Mouse (Mus musculus): ENCODE data around the gene Lcn9. TPM values are rescaled to one million over a fixed set of nuclear protein-coding genes. Genes with fewer than 3 reads are reported as not detected.

The Lcn9 gene
- not detected in 2 replicates for total RNA-seq (2012; rRNA removed)

- H3K36me3 ChIP-seq (ENCODE audit: control insufficient read depth, insufficient read depth, low read length, poor library complexity, severe bottlenecking) = no peaks in the 10 kb centered on the region
- no peak within 1 kb of the TSS for H3K27ac ChIP-seq (ENCODE audit: insufficient read depth, low read depth, low read length, poor library complexity, severe bottlenecking)
- no peak within 1 kb of the TSS for H3K9ac ChIP-seq (ENCODE audit: insufficient read depth, low read depth, low read length, poor library complexity, severe bottlenecking)
- no peak within 1 kb of the TSS for H3K4me3 ChIP-seq (ENCODE audit: insufficient read depth in 1 of 2, low read depth in 1 of 2, low read length in 2 of 2, poor library complexity in 1 of 2, severe bottlenecking in 1 of 2)
- in situ Hi-C loops (cut with MboI; ENCODE audit: low sequenced_read_pairs in 2 of 2, unreplicated experiment in 2 of 2) = no loop called here
- H3K9me3 ChIP-seq (ENCODE audit: control insufficient read depth, insufficient read depth, low read depth, low read length) = no peaks in the 10 kb centered on the region
- DNase-seq (ENCODE audit: low read depth, low spot score) = no peak
- no peaks in the 10 kb centered on the region for H3K4me1 ChIP-seq (ENCODE audit: control insufficient read depth in 2 of 2, insufficient read depth in 2 of 2, low read length in 2 of 2, poor library complexity in 1 of 2)
- TF ChIP-seq ZNF384 (IDR thresholded peaks at IDR 0.05; ENCODE audit: low read depth, low read length) (no peak), CHD2 (IDR thresholded peaks at IDR 0.05; ENCODE audit: low read depth, low read length) (no peak), ZC3H11A (IDR thresholded peaks at IDR 0.05; ENCODE audit: borderline replicate concordance, low read depth, low read length) (no peak), MAFK (IDR thresholded peaks at IDR 0.05; ENCODE audit: insufficient read depth, low read depth, low read length) (no peak), HCFC1 (IDR thresholded peaks at IDR 0.05; ENCODE audit: borderline replicate concordance, insufficient read depth, low read length) (no peak)
Measured at GRCm38 (mm10) chr2:25822806-25823205, at the start of gene Lcn9. Lcn9 (plus strand) TSS chr2:25823153.

GRCm38 (mm10) chr2:25773507-25773906 lies 49.4 kb upstream of the Lcn9 start:
- DNase-seq (ENCODE audit: low read depth, low spot score) = no peak
- H3K9me3 ChIP-seq (ENCODE audit: control insufficient read depth, insufficient read depth, low read depth, low read length) = no peaks in the 10 kb centered on the region
- in situ Hi-C loops (cut with MboI; ENCODE audit: low sequenced_read_pairs in 2 of 2, unreplicated experiment in 2 of 2) = no loop called here
- H3K9ac ChIP-seq (ENCODE audit: insufficient read depth, low read depth, low read length, poor library complexity, severe bottlenecking) = no peak overlapping the region
- no peaks in the 10 kb centered on the region for H3K4me1 ChIP-seq (ENCODE audit: control insufficient read depth in 2 of 2, insufficient read depth in 2 of 2, low read length in 2 of 2, poor library complexity in 1 of 2)
- TF ChIP-seq HCFC1 (IDR thresholded peaks at IDR 0.05; ENCODE audit: borderline replicate concordance, insufficient read depth, low read length) = no peak
- TF ChIP-seq MAFK (IDR thresholded peaks at IDR 0.05; ENCODE audit: insufficient read depth, low read depth, low read length) = no peak
- TF ChIP-seq ZNF384 (IDR thresholded peaks at IDR 0.05; ENCODE audit: low read depth, low read length) = no peak
- TF ChIP-seq ZC3H11A (IDR thresholded peaks at IDR 0.05; ENCODE audit: borderline replicate concordance, low read depth, low read length) = no peak
- TF ChIP-seq CHD2 (IDR thresholded peaks at IDR 0.05; ENCODE audit: low read depth, low read length) = no peak
- no peak overlapping the region for H3K27ac ChIP-seq (ENCODE audit: insufficient read depth, low read depth, low read length, poor library complexity, severe bottlenecking)
- no peak overlapping the region for H3K4me3 ChIP-seq (ENCODE audit: insufficient read depth in 1 of 2, low read depth in 1 of 2, low read length in 2 of 2, poor library complexity in 1 of 2, severe bottlenecking in 1 of 2)
- no peaks in the 10 kb centered on the region for H3K36me3 ChIP-seq (ENCODE audit: control insufficient read depth, insufficient read depth, low read length, poor library complexity, severe bottlenecking)

GRCm38 (mm10) chr2:25774640-25775039 lies 48.3 kb upstream of the Lcn9 start:
- in situ Hi-C loops (cut with MboI; ENCODE audit: low sequenced_read_pairs in 2 of 2, unreplicated experiment in 2 of 2) = no loop called here
- Histone ChIP-seq H3K4me1 (ENCODE audit: control insufficient read depth in 2 of 2, insufficient read depth in 2 of 2, low read length in 2 of 2, poor library complexity in 1 of 2) (no peaks in the 10 kb centered on the region), H3K9me3 (ENCODE audit: control insufficient read depth, insufficient read depth, low read depth, low read length) (no peaks in the 10 kb centered on the region), H3K4me3 (ENCODE audit: insufficient read depth in 1 of 2, low read depth in 1 of 2, low read length in 2 of 2, poor library complexity in 1 of 2, severe bottlenecking in 1 of 2) (no peak overlapping the region), H3K27ac (ENCODE audit: insufficient read depth, low read depth, low read length, poor library complexity, severe bottlenecking) (no peak overlapping the region), H3K9ac (ENCODE audit: insufficient read depth, low read depth, low read length, poor library complexity, severe bottlenecking) (no peak overlapping the region), H3K36me3 (ENCODE audit: control insufficient read depth, insufficient read depth, low read length, poor library complexity, severe bottlenecking) (no peaks in the 10 kb centered on the region)
- TF ChIP-seq HCFC1 (IDR thresholded peaks at IDR 0.05; ENCODE audit: borderline replicate concordance, insufficient read depth, low read length) = no peak
- TF ChIP-seq ZC3H11A (IDR thresholded peaks at IDR 0.05; ENCODE audit: borderline replicate concordance, low read depth, low read length) = no peak
- TF ChIP-seq MAFK (IDR thresholded peaks at IDR 0.05; ENCODE audit: insufficient read depth, low read depth, low read length) = no peak
- TF ChIP-seq ZNF384 (IDR thresholded peaks at IDR 0.05; ENCODE audit: low read depth, low read length) = no peak
- no peak for TF ChIP-seq CHD2 (IDR thresholded peaks at IDR 0.05; ENCODE audit: low read depth, low read length)
- no peak for DNase-seq (ENCODE audit: low read depth, low spot score)

GRCm38 (mm10) chr2:25775991-25776390 lies 47.0 kb upstream of the Lcn9 start:
- Histone ChIP-seq H3K36me3 (ENCODE audit: control insufficient read depth, insufficient read depth, low read length, poor library complexity, severe bottlenecking) (no peaks in the 10 kb centered on the region), H3K9me3 (ENCODE audit: control insufficient read depth, insufficient read depth, low read depth, low read length) (no peaks in the 10 kb centered on the region), H3K9ac (ENCODE audit: insufficient read depth, low read depth, low read length, poor library complexity, severe bottlenecking) (no peak overlapping the region), H3K4me3 (ENCODE audit: insufficient read depth in 1 of 2, low read depth in 1 of 2, low read length in 2 of 2, poor library complexity in 1 of 2, severe bottlenecking in 1 of 2) (no peak overlapping the region), H3K27ac (ENCODE audit: insufficient read depth, low read depth, low read length, poor library complexity, severe bottlenecking) (no peak overlapping the region), H3K4me1 (ENCODE audit: control insufficient read depth in 2 of 2, insufficient read depth in 2 of 2, low read length in 2 of 2, poor library complexity in 1 of 2) (no peaks in the 10 kb centered on the region)
- no peak for DNase-seq (ENCODE audit: low read depth, low spot score)
- no peak for TF ChIP-seq ZC3H11A (IDR thresholded peaks at IDR 0.05; ENCODE audit: borderline replicate concordance, low read depth, low read length)
- TF ChIP-seq HCFC1 (IDR thresholded peaks at IDR 0.05; ENCODE audit: borderline replicate concordance, insufficient read depth, low read length) = no peak
- no peak for TF ChIP-seq ZNF384 (IDR thresholded peaks at IDR 0.05; ENCODE audit: low read depth, low read length)
- TF ChIP-seq CHD2 (IDR thresholded peaks at IDR 0.05; ENCODE audit: low read depth, low read length) = no peak
- no peak for TF ChIP-seq MAFK (IDR thresholded peaks at IDR 0.05; ENCODE audit: insufficient read depth, low read depth, low read length)
- in situ Hi-C loops (cut with MboI; ENCODE audit: low sequenced_read_pairs in 2 of 2, unreplicated experiment in 2 of 2) = no loop called here

GRCm38 (mm10) chr2:25776717-25777116 lies 46.2 kb upstream of the Lcn9 start, which contains the start of gene Lcn11:
Lcn11 (plus strand) TSS chr2:25777017.
- H3K4me1 ChIP-seq (ENCODE audit: control insufficient read depth in 2 of 2, insufficient read depth in 2 of 2, low read length in 2 of 2, poor library complexity in 1 of 2) = no peaks in the 10 kb centered on the region
- no peak within 1 kb of the TSS for H3K4me3 ChIP-seq (ENCODE audit: insufficient read depth in 1 of 2, low read depth in 1 of 2, low read length in 2 of 2, poor library complexity in 1 of 2, severe bottlenecking in 1 of 2)
- no peaks in the 10 kb centered on the region for H3K9me3 ChIP-seq (ENCODE audit: control insufficient read depth, insufficient read depth, low read depth, low read length)
- H3K36me3 ChIP-seq (ENCODE audit: control insufficient read depth, insufficient read depth, low read length, poor library complexity, severe bottlenecking) = no peaks in the 10 kb centered on the region
- TF ChIP-seq CHD2 (IDR thresholded peaks at IDR 0.05; ENCODE audit: low read depth, low read length) = no peak
- TF ChIP-seq ZC3H11A (IDR thresholded peaks at IDR 0.05; ENCODE audit: borderline replicate concordance, low read depth, low read length) = no peak
- TF ChIP-seq ZNF384 (IDR thresholded peaks at IDR 0.05; ENCODE audit: low read depth, low read length) = no peak
- no peak for TF ChIP-seq HCFC1 (IDR thresholded peaks at IDR 0.05; ENCODE audit: borderline replicate concordance, insufficient read depth, low read length)
- no peak for TF ChIP-seq MAFK (IDR thresholded peaks at IDR 0.05; ENCODE audit: insufficient read depth, low read depth, low read length)
- no peak for DNase-seq (ENCODE audit: low read depth, low spot score)
- H3K27ac ChIP-seq (ENCODE audit: insufficient read depth, low read depth, low read length, poor library complexity, severe bottlenecking) = no peak within 1 kb of the TSS
- H3K9ac ChIP-seq (ENCODE audit: insufficient read depth, low read depth, low read length, poor library complexity, severe bottlenecking) = no peak within 1 kb of the TSS
- in situ Hi-C loops (cut with MboI; ENCODE audit: low sequenced_read_pairs in 2 of 2, unreplicated experiment in 2 of 2) = no loop called here
